Mouse (Mus musculus): ENCODE results near the gene Zfp366.

DNA sequence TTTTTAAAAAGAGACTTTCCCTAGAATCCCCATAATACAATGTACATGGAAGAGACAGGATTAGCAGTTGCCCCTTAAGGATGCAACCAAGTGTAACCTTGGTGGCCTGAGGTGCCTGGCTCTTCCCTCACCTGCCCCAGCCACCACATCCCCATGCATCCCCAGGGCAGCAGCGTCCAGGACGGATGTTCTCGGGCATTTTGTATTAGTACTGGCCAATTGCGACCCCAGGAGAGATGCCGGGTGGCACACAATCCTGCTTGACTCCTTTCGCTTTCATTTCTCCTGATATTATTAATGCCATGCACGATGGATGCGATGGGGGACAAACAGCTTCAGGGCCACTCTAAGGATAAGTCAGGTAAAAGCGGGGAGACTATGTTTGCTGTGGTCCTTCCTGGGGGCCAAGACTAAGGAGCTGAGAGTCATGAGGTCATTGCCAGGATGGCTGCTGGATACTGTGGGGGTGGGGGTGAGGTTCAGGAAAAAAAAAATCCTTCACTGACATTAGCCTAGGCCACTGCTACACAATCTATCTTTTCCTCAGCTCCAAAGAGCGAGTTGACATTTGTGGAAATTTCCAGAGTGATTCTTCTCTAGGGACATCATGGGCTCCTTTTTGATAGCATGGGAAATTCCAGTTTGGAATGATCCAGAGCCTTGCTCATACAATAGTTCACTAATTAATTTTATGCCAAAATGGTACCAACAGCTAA is 1.7 kb downstream of the Zfp366 start:
- TF ChIP-seq CTCF (IDR thresholded peaks at IDR 0.05; ENCODE audit: low read depth, low read length) (no peak), EP300 (IDR thresholded peaks at IDR 0.05; ENCODE audit: insufficient read depth, low read depth, low read length) (no peak)

All from ES-Bruce4 (cell line).